Mouse (Mus musculus): ENCODE results near the gene Tmem235.
A peak's percentile ranks its signal among the peaks of the same experiment; 100 is the strongest.

Gene Tmem235

DNA sequence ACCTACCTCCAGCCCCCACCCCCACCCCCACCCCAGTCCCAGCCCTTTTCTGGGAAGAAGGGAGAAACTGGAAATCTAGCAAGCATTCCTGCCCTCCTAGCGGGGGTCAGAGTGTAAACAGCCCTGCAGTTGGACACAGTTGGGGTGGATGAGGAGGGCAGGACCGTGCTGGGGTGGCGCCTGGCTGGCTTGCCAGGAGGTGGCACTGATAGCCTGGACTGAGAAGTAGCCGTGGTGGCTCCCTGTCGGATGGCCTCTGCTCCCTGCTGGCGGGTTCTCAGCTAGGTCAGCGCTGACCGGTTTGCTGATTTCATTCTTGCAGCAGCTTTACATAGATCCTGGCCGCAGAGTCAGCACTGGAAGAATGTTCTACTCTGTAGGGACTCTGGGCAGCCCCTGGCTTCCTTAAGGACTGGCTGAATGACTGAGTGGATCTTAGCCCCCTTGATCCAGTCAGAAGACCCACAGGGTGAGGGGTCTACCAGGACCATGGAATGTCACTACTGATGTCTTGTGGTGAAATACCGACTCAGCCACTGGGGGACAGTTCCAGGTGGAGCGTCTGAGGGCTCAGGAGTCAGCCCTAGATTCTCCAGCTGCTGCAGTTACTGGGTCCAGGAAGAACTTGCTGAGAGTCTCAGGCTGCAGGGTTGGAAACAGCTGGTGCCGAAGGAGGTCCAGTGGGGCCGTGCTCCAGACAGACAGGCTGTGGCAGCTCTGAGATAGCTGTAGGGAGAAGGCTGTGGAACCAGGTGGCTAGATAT, 30.1 kb downstream of the Tmem235 start:
- DNase-seq (ENCODE audit: low spot score in 2 of 2) = no peak

DNA sequence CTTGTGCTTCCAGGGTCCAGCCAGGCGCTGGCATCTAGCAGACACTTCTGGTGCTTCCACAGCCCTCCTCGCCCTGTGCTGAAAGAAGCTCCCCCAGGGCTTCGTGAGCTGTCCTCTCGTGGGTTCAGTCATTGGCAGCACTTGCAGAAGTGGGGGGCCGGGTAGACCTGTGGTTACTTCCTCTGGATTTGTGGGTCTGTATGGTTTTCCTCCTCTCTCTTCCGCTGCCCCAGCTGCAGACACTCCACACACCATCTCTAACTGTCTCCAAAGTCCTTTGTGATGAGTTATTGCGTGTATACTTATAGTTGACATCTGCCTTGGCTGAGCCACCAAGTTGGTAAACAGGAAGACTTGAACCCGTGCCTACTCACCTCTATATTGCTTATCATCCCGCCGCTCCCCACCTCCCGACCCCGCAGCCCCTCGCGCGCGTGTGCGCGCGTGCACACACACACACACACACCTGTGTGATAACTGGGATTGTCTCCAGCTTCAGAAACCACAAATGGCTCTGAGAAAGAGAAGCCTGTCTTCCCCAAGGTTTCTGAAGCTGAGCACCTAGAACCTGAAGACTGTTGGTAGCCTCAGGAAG, 31.1 kb downstream of the Tmem235 start:
- no peak for DNase-seq (ENCODE audit: low spot score in 2 of 2)

DNA sequence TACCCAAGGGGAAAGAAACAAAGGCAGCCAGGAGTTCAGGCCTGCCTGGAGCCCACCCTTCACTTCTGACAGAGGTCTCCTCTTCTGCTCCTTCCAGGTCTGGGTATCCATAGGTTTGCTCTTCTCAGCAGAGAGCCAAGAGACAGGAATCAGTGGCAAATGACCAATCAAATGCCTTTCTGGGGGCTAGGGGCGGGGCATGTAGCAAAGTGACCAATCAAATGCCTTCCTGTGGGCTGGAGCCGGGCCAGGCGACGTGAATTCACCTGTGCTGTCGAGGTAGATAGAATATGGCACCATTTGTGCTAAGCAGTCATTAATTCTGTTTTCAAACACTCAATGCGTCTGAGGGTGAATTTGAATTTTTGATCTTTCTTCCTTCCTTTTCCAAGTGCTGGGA, 31.6 kb downstream of the Tmem235 start:
- DNase-seq (ENCODE audit: low spot score in 2 of 2) = no peak

GRCm38 (mm10) chr11:117894676-117895075, 34.1 kb downstream of the Tmem235 start:
- DNase-seq (ENCODE audit: low spot score in 2 of 2) = no peak

GRCm38 (mm10) chr11:117896533-117896932, 36.0 kb downstream of the Tmem235 start:
- no peak for DNase-seq (ENCODE audit: low spot score in 2 of 2)

DNA sequence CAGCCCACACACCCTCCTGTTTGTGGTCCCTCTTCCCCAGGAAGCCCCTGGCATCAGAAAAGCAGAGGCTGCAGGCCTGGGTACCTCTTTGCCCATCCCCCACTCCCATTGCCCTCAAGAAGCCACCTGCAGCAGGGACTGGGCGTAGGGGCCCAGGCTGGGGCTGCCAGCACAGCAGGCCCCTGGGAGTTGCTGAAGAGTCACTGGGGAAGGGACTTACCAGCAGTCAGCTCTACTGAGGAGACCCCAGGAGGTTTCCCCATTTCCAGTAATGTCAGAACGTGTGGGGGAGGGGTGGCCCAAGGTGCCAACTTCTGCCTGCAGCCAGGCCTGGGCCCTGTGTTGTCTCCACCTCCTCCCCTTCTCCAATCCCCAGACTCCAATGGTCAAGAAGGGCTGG, 41.7 kb downstream of the Tmem235 start:
- no peak for DNase-seq (ENCODE audit: low spot score in 2 of 2)

DNA sequence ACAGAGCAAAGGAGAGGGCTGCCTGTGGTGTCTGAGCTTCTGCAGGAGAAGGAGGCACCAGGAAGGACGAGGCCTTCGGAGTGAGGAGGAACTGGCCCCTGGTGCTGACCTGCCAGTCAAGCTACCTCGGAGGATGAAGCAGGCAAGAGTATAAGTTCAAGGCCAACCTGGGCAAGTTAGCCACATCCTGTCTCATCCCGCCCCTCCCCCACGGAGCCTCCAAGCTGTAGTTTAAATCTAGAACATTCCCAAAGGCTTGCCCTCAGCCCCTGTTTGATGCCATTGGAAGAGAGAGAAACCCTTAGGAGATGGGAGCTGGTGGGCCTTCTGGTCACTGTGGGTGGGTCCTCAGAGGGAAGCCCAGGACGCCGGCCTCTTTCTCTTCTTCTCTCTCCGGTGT, 43.9 kb downstream of the Tmem235 start:
- no peak for DNase-seq (ENCODE audit: low spot score in 2 of 2)

DNA sequence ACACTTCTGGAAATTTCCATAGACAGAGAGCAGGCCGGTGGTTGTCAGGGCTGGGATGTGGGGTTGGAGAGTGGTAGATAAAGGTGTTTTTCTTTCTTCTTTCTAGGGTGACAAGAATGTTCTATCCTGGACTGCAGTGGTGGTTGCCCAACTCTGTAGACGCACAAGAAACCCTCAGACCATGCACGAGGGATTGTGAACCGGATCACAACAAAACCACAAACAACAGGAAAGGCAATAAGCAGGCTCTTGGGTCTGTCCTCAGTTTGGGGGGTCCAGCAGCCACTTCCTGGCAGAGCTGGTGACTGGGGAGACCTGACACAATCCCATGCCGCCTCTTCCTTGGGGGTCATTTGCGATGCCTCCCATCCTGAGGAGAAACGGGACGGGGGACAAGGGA, 48.8 kb downstream of the Tmem235 start:
- no peak for DNase-seq (ENCODE audit: low spot score in 2 of 2)

DNA sequence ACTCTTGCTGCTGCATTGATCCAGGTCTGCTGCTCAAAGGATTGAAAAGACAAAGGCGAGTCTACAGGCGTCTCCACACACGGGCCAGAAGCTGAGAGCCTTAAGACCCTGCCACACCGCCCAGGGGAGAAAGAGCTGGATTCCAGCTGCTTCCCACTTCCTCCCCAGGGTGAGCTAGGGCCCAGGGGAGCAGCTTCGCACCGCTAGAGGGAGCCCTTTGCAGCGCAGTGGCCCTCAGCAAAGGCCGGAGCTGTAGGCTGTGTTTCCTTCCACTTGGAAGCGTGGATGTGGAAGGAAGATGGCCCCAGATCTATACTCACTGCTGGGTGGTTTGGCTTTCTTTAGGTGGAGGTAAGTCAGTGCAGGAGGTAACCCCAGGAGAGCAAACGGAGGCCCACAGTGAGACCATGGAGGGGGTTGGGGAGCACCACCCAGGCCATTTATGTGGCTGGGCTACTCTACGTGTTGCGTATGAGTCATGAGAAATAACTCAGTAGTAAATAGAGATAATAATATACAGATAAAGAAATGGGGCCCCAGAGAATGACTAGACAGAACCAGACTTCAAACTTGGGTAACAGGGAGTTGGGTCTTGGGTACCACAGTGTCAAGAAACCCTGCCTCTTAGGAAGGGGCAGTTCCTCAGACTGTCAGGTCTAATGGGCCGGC, 52.3 kb downstream of the Tmem235 start:
- DNase-seq (ENCODE audit: low spot score in 2 of 2) = peak; percentile 77 to 80

GRCm38 (mm10) chr11:117914531-117914930, 54.0 kb downstream of the Tmem235 start:
- no peak for DNase-seq (ENCODE audit: low spot score in 2 of 2)
